Mouse (Mus musculus): ENCODE results near the gene 4930555G01Rik.
"Not testable (repeated sequence)": the region's sequence is repeated elsewhere in the genome, so short reads cannot be mapped to it uniquely, and the experiment has no call there.

Gene 4930555G01Rik

GRCm38 (mm10) chr14:5050329-5050728 is at the start of gene 4930555G01Rik:
4930555G01Rik (plus strand) TSS chr14:5050629.
- not testable (repeated sequence) for DNase-seq (ENCODE audit: low spot score in 2 of 2)

- DNase-seq (ENCODE audit: low spot score in 2 of 2): not testable (repeated sequence)
These were observed 34.8 kb upstream of the 4930555G01Rik start, which contains the start of gene Gm3298 for GRCm38 (mm10) chr14:5015591-5015990. Gm3298 (plus strand) TSS chr14:5015891.

- DNase-seq (ENCODE audit: low spot score in 2 of 2): not testable (repeated sequence)
These were observed 20.4 kb downstream of the 4930555G01Rik start, which contains the start of gene Gm8281 for GRCm38 (mm10) chr14:5070611-5071490. Gm8281 (plus strand) TSS chr14:5071040.
